Mouse (Mus musculus) CD4-positive helper T cell, adult 2 months (primary cell): ENCODE results near the gene Igfbp1.
"Not testable (repeated sequence)": the region's sequence is repeated elsewhere in the genome, so short reads cannot be mapped to it uniquely, and the experiment has no call there.

Experiments used
- DNase-seq: peaks from one replicate; pipeline ENCODE4 v3.0.0-alpha.2; 2012; ENCODE audit warnings: low read depth, missing footprints, low spot score

The Igfbp1 gene

GRCm38 (mm10) chr11:7194432-7195311 is 2.9 kb upstream of the Igfbp1 start:
- no peak for DNase-seq

- DNase-seq = no peak
Measured at GRCm38 (mm10) chr11:7195312-7195685, 2.3 kb upstream of the Igfbp1 start.

GRCm38 (mm10) chr11:7198006-7198405 is 424 bp downstream of the Igfbp1 start:
- no peak for DNase-seq

GRCm38 (mm10) chr11:7198481-7199256 is 1.1 kb downstream of the Igfbp1 start:
- DNase-seq = no peak

GRCm38 (mm10) chr11:7199736-7200392 is 2.3 kb downstream of the Igfbp1 start:
- peak; percentile 17 for DNase-seq

GRCm38 (mm10) chr11:7200393-7200783 is 2.8 kb downstream of the Igfbp1 start:
- no peak for DNase-seq

- no peak for DNase-seq
Measured at GRCm38 (mm10) chr11:7202206-7202605, 4.6 kb downstream of the Igfbp1 start.

- DNase-seq = no peak
Measured at GRCm38 (mm10) chr11:7203846-7204245, 6.3 kb downstream of the Igfbp1 start.

GRCm38 (mm10) chr11:7210343-7210742 is 12.8 kb downstream of the Igfbp1 start:
- DNase-seq = peak; percentile 12

GRCm38 (mm10) chr11:7211211-7211610 is 13.6 kb downstream of the Igfbp1 start:
- no peak for DNase-seq

GRCm38 (mm10) chr11:7212126-7212798 is 14.7 kb downstream of the Igfbp1 start:
- no peak for DNase-seq

- no peak for DNase-seq
Measured at GRCm38 (mm10) chr11:7213161-7213500, 15.5 kb downstream of the Igfbp1 start.

GRCm38 (mm10) chr11:7213501-7214341 is 16.1 kb downstream of the Igfbp1 start, which contains the start of gene Igfbp3:
Igfbp3 (minus strand) TSS chr11:7213923.
- DNase-seq = no peak

GRCm38 (mm10) chr11:7214342-7214660 is 16.7 kb downstream of the Igfbp1 start:
- no peak for DNase-seq

- no peak for DNase-seq
Measured at GRCm38 (mm10) chr11:7214761-7215160, 17.2 kb downstream of the Igfbp1 start.

GRCm38 (mm10) chr11:7215703-7216102 is 18.1 kb downstream of the Igfbp1 start:
- DNase-seq = no peak

GRCm38 (mm10) chr11:7221826-7222225 is 24.2 kb downstream of the Igfbp1 start:
- DNase-seq = not testable (repeated sequence)

GRCm38 (mm10) chr11:7226200-7226599 is 28.6 kb downstream of the Igfbp1 start:
- no peak for DNase-seq

- no peak for DNase-seq
Measured at GRCm38 (mm10) chr11:7226810-7227550, 29.4 kb downstream of the Igfbp1 start.

- no peak for DNase-seq
Measured at GRCm38 (mm10) chr11:7228107-7228506, 30.5 kb downstream of the Igfbp1 start.
